Mouse (Mus musculus): ENCODE data around the gene Gm21693.
"Not testable (repeated sequence)": the region's sequence is repeated elsewhere in the genome, so short reads cannot be mapped to it uniquely, and the experiment has no call there.

The Gm21693 gene

GRCm38 (mm10) chrY:3345229-3345628 lies at the start of gene Gm21693:
TSS of gene Gm21693 (minus strand) at chrY:3345329.
- not testable (repeated sequence) for DNase-seq (ENCODE audit: inconsistent ontology term)

GRCm38 (mm10) chrY:3340661-3341060 lies 4.5 kb downstream of the Gm21693 start:
- not testable (repeated sequence) for DNase-seq (ENCODE audit: inconsistent ontology term)

DNA sequence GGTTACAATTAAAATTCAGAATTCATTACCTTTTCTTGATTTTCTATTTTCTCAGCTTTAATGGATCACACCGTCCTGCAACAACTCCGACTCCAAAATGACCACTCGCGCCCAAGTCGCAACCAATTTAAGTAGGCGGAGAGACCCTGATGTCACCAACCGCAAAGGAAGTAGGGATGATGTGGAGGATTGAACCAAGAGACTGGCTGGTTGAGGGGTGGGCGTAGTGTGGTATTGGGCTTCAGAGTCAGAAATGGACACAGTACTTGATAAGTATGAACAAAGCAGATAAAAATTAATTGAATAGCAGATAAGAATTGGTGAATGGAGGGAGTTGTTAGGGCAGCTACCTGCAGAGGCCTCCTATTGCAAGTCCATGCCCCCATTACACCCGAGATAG lies 38.8 kb downstream of the Gm21693 start, which contains the start of gene Gm21677:
Gene Gm21677, minus strand, starts transcription at position 101 of the 400 bp plus-strand sequence.
- not testable (repeated sequence) for DNase-seq (ENCODE audit: inconsistent ontology term)
